Mouse (Mus musculus) brain, adult 2 months (tissue): Measurements from ENCODE around the gene Zfp422.
"Not testable (repeated sequence)": the region's sequence is repeated elsewhere in the genome, so short reads cannot be mapped to it uniquely, and the experiment has no call there.

Experiments used
- DNase-seq: peaks from one replicate; pipeline ENCODE4 v3.0.0; 2011; ENCODE audit warnings: low read depth, low spot score

The Zfp422 gene

DNA sequence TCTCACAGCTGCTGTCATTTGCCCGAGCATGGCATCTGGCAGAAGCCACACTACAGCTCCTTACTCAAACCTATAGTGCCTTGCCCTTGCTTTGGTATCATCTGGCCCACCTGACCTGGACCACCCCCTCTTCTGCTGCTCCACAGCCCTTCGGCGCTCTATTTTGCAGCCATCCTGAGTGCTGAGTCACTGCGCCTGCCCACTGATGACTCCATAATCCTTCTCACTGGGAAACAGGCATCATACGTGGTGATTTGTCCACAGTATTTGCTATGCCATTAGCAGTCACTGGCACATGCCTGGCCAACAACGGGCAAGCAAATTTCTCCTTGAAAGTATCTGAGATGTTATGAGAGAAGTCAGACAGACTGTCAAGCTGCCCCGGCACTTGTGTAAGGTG lies 21.0 kb upstream of the Zfp422 start:
- no peak for DNase-seq

DNA sequence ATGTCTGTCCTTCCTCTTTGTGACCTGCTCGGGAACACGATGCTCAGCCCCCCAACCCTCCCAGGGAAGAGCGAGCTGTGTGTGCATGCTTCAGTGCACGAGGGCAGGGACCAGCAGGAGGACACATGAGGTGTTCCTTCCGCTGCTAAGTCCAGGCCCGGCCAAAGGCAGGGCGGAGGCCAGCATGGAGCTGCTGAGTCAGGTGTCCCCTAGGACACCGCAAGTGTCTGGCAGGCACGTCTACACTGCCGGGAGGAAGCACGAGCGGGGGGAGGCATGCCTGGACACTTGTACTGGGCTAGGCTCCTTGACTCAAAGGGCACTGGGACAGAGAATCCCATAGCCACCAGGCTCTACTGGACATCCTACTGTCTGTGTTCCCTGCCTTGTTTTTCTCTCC lies 19.0 kb upstream of the Zfp422 start:
- no peak for DNase-seq

DNA sequence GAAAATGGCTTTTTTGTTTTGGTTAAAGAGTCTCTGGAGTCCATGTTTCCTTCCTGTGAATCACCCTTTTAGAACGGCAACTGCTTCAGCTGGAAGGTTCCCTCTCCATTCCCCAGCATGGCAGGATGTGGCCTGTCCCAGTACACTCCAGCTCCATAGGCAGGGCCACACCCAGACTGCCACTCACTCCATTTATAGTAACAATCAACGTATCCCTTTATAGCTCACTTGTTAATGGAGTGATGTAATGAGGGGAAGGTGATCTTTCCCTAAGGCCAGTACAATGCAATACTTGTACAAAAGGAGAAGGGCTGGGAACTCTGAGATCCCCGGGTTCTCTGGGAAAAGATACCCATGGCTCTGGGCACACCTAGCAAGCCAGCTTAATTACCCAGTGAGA lies 15.5 kb upstream of the Zfp422 start:
- no peak for DNase-seq

DNA sequence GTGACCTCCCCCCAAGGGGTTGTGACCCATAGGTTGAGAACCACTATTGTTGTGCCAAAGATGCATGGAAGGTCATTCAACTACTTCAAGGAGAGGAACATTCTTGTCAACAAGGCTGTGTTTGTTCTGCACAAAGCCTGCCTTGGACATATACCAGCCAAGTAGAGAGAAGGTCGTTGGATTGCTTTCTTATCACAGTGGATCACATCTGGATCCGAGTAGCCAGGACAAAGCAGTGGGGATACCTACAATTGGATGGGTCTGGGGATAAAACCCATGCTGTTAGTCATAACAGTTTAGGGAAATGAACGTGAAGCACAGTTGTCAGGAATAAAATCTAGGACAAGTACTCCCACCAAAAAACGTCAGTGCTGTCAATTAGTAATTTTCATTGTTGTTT lies 15.1 kb upstream of the Zfp422 start:
- DNase-seq, result no peak

DNA sequence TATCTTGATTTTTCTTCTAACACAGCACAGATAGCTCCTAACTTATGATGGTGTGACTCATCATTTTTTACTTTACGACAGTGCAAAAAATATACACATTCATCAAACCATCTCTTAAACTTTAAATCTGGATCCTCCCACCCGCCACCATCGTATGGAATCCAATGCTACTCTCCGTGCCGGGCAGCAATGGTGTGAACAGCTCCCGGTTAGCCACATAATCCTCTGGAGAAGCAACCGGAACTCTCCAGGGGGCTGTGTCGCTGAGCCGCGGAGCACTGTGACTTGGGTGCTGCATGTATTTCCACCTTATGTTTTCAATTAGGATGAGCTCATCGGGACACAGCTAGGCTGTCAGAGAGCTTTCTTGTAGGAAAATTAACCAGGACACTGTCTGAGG lies 14.1 kb upstream of the Zfp422 start:
- peak; percentile 76 for DNase-seq

DNA sequence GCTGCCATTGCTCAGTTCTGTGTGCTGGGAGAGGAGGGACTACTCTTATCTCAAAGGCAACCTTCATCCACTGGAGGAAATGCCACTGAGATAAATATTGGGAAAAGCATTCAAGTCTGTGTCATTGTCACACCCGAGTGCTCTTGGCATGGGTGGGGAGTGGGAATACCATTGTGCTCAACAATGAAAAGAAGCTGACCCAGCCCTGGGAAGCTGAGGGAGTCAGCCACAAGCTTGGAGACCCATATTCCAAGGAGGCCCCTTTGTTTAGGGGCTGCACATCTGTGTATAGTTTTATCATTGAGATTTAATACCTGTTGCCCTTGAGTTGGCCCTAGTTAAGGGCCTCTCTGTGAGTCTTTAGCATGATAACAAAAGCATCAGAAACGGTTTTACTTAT lies 10.9 kb upstream of the Zfp422 start:
- DNase-seq, result no peak

DNA sequence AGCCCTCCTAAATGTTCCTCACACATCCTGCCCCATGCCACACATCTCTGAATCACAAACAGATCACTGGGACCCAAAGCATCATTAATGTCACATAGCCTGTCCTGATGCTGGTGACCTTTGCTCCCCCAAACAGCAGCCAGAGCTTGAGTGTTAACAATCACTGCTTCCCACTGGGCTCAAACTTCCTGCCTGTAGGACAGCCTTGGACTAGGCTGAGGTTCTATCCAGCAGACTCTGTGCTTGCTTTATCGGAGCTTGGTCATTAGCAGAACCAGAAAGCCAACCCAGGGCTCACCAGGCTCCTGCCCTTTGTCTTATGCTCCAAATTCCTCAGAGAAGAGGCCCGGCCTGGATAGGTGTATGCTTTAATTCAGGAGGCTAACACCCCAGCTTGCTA lies 10.1 kb upstream of the Zfp422 start:
- DNase-seq, result no peak

DNA sequence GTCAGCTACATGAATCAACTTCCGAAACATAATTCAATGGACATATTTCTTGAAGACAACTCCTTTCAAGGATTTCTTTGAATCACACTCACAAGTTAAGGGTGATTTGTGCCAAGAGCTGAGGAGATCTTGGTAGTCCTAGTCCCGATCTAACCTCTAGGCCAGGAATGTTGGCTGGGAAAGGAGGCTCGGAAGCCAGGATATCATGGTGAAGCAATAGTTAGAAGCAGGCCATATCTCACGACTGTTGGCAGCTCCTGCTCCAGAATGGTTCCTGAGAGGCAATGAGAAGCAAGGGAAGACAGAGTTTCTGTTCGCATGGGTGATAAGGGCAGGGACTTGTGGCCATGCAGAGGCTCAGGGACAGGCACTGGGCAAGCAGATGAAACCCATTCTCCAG lies 8.7 kb upstream of the Zfp422 start:
- no peak for DNase-seq

DNA sequence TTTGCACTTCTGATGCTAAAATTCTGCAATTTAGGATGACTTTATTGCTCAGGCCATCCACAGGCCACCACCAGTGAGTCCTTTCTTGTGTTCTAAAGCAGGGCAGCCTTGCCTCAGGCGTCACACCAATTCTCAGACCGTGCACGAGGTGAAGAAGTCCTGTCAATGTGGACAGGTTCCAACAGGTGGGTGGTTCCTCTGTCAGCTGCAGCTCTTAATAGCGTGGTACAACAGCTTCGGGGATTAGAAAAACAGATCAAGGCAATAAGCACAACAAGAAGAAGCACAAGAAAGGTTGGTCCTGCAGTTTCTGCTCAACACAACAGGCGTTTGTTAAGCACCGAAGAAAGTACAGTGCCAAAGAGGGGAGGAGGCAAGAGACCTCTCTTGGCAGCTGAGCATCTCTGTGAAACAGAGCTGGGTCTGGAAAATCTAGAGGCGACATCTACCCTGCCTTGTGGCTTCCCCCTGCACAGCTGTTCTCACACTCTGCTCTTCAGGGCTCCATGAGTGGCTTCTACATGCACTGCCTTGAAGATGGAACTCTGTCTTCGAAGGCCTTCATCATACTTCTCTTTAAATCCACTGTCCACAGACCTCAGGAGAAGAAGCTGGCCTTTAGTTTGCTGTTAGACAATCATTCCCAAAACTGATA lies 7.9 kb upstream of the Zfp422 start:
- no peak for DNase-seq

DNA sequence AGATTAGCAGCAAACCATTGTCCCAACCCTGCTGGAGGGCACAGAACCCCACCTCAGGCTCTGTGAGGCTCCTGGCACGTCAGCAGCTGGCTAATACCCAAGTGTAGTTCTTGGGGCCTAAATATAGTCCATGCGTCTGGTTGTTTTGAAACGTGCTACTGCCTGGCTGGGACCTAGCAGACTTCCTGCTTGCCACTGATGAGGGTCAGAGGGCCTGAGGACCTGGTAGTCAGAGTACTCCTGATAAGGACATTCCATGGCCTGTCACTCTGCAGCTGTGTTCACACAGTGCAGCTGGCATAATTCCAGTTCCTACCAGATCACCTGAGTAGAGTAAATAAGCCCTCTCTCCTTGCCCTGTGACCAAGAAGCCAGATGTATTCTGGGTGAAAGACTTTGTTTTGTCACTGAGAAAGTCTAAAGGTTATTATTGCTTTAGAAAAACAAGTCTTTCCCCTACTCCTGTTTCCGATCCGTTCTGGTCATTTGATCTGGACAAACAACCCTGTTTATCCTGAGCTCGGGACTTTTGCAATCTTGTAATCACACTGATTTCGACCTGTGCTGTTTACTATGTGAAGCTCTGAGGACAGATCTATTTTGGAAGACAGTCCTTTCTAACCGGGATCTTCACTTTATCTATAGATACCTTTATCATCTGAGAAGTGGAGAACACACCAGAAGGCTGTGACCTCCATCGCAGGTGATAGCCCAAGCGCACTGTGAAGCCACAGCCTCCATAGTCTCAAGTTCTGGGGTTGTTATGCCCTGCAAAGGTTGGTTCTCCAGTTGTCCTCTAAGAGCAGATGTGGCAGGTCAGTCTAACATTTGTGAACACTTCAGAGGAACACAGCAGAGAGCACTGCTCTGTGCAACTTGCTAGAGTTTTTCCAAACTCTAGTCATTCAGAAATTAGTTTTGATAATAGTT lies 6.7 kb upstream of the Zfp422 start:
- peak; percentile 21 for DNase-seq

DNA sequence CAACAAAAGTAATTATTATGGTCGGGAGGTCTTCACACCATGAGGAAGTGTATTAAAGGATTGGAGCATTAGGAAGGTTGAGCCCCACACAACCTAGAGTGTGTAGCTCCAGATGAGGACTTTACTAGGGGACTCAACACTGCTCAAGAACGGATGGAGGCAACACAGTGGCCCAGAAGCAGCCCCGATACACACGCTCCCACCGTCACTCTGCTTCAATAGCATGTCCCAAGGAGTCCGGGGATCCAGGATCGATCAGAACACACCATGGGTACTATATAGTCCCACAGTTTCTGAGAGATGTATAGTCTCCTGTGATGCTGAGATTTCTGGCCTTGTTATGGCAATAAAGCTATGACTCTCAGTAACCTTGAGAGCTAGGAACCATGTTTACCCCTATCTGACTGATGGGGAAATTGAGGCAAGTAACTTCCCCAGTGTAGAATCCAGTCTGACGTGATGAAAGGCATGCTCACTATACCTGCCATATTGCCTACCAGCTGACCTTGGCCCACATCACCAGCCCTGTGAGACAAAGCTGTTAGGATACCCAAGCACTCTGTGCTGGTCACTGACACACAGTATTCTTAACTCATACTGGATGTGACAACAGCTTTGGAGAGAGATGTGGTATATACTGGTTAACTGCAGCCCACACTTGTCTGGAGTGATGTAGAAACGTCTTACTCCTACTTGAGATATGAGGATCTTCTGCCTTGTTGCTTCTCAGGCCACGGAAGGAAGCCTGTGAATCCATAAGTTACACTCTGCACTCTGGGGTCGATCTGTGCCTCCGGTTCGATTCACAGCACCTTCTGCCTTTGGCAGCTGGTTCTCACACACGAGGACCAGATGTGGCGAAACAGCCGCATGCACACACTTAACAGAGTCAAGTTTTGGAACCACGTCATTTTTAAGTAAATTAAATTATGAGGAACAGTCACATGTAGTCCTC lies 5.2 kb upstream of the Zfp422 start:
- DNase-seq, result no peak

DNA sequence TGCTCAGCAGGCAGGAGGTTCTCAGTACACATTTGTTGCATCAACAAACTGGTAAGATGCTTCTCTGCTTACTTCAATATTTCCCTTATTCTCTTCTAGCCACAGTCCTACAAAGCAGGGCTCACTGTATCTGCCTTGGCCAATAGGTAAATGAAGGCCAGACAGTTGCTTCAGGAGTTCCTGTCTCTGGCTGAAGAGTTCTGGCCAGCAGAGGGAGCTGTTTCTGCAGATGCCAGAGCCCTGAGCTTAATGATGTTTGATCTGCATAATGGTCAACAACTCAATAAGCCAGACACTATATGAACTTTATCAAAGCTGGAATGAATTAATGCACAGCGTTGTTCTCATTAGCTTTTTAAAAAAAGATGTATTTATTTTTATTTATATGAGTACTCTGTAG lies 3.3 kb upstream of the Zfp422 start:
- peak; percentile 87 for DNase-seq

DNA sequence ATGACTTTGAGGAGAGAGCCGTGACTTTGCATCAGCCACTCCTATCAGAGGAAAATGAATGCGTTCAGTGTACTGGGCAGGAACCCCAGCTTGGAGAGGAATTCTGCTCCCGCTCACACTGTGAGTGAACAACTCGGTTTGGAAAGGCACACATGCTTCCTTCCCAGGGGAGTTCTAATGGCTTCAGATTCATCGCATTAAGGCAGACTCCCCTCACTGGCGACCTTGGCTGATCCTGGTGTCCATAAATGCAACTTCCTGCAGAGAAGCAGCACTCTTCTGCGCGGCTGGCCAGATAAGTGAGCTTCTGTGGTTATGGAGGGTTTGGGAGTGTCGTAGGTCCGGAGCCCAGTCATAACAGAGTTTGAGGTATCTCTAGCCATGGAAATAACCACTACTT lies 967 bp upstream of the Zfp422 start:
- no peak for DNase-seq

DNA sequence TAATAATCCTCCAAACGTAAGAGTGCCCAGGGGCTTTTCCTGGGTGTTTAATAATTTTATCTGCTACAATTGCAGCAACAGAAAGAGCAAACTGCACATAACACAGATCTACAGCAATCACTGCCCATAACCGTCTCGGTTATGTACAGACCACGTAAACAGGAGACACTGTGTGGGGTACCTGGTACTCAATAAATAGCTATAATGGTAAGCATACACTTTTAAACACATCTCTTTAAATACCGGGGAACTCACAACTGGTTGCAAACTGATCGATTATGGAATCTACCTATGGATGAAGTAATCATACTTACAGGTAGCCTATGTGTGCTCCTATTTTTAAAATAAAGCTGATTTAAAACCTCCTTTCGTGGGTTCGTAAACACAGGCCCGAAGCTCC lies 704 bp downstream of the Zfp422 start:
- no peak for DNase-seq

DNA sequence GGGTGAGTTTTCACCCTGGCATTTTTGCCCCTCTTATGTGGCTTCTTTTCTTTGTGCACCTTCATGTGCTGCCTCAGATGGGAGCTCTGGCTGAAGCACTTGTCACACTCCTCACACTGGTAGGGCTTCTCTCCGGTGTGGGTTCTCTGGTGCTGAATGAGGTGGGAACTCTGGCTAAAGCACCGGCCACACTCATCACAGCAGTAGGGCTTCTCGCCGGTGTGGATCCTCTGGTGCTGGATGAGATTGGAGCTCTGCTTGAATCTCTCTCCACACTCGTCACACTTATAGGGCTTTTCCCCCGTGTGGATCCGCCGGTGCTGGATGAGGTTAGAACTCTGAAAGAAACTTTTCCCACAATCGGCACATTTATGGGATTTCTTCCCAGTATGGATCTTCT lies 2.4 kb downstream of the Zfp422 start:
- DNase-seq, result not testable (repeated sequence)

DNA sequence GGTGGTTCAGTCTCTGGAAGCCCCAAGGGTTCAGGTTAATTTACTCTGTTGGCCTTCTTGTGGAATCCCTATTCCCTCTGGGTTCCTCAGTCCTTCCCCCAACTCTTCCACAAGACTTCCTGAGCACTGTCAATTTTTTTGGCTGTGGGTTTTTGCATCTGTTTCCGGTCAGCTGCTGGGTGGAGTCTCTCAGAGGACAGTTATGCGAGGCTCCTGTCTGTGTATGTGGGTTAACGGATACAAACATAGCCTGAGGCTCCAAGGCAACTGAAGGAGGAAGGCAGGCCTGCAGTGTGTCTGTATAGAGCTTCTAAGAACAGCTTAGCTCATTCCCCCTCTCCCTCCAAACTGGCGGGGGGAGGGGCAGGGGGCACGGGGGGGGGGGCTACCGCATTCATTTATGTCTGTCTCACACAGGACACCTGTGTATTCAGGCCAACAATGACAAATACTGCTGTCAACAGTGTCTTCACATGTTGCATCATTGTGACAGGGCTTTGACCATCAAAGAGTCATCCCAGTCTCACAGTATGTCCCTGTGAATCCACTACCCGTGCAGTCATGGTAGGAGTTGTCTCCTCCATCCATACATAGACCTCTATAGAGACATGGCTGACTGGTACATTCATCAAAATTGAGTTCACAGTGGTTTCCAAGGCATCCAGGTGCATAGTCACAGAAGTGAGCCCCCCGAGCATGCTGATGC lies 7.3 kb downstream of the Zfp422 start:
- DNase-seq, result no peak

DNA sequence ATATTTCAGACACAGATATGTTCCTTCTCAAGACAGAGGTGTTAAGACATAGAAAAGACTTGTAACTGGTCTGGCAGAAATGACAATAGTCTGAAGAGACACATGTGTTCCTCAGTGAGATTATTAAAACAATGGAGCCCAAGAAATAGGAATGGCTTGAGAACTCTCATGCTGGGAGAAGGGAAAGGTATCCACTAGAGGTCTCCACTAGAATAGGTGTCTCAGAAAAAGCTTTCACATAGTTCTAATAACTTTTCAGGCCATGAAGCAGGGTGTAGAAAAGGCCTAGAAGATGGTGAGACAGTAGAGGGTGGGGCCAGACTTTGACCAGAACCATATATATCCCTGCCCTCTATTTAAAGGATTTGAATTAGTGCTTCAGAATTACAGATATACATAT lies 10.7 kb downstream of the Zfp422 start:
- no peak for DNase-seq

DNA sequence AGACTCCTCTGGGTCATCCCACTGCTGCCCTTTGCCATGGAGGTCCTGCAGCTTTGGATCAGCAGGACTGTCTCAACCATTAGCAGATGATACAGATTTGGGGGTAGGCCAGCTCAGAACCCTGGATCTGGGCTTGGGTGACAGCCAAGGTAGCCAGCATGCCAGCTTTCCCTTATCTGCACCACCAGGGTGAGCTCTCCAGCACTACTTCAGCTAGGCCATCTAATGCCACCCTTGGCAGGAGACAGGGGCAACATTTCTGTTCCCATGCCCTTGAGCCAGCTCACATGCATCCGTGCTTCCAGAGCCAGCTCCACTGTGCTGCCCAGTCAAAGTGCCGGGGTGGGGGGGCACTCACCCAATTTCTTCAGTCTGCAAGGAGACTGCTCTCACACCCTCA lies 13.1 kb downstream of the Zfp422 start:
- DNase-seq, result no peak

DNA sequence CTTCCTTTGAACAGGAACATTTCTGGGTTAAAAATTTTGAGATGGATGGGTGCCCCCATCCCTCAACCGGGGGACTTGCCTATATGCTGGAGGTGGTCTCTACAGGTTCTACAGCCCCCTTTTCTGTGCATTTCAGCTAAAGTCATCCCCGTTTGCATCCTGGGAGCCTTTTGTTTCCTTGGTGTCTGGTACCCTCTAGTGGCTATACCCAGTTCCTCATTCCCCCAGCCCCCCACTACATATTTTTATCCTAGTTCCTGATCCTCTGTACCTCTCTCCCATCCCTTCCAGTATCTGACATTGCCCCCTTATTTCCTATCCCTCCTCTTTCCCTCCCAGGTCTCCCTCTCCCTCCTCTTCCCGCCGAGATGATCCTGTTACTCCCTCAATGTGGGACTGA lies 21.6 kb downstream of the Zfp422 start:
- DNase-seq, result no peak

DNA sequence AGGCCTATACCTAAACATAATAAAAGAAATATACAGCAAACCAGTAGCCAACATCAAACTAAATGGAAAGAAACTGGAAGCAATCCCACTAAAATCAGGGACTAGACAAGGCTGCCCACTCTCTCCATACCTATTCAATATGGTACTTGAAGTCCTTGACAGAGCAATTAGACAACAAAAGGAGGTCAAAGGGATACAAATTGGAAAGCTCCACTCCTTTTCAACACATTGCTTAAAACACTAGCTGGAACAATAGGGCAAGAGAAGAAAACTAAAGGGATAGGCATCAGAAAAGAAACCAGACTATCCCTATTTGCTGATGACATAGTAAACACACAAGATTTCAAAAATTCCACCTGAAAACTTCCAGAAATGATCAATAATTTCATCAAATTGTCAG lies 27.8 kb downstream of the Zfp422 start:
- DNase-seq, result not testable (repeated sequence)

DNA sequence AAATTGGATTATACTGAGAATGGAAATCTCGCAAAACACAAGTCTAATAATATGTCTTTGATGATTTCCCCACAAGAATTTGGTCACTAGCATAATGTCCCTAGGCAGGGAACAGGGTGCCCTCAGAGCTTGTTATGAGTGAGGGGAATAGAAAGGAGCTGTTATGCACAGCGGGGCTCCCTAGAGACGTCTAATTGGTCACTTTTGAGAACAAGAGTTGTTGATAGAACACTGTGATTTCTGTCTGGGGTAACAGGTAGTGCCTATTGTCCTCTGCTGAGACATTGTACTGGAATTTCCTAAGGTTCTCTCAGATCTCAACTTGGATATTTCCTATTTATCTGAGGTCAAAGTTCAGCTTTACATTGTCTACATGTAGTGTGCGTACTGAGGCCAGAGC lies 44.7 kb downstream of the Zfp422 start, which contains the start of gene Olfr215:
Gene Olfr215, minus strand, starts transcription at position 101 of the 400 bp plus-strand sequence.
- DNase-seq, result no peak
